Mouse (Mus musculus) erythroblast, embryonic 14.5 days (primary cell): ENCODE measurements around the gene Trim2. TPM values are rescaled to one million over a fixed set of nuclear protein-coding genes. Genes with fewer than 3 reads are reported as not detected.

Experiments used
- H3K27me3 ChIP-seq: 2 replicates; pipeline ENCODE4 v1.6.1; 2012; ENCODE audit warnings: inconsistent platforms; ENCODE audit not compliant: control insufficient read depth
- H3K36me3 ChIP-seq: 2 replicates; pipeline ENCODE4 v1.6.1; 2012; ENCODE audit warnings: mild to moderate bottlenecking, inconsistent platforms; ENCODE audit not compliant: control insufficient read depth
- H3K4me1 ChIP-seq: 2 replicates; pipeline ENCODE4 v1.6.1; 2012; ENCODE audit warnings: inconsistent platforms; ENCODE audit not compliant: control insufficient read depth
- H3K4me3 ChIP-seq: replicated peaks from 2 replicates; pipeline ENCODE3; 2012; ENCODE audit warnings: moderate library complexity, mild to moderate bottlenecking, inconsistent platforms
- H3K9me3 ChIP-seq: 2 replicates; pipeline ENCODE4 v1.6.1; 2012; ENCODE audit warnings: low read length, inconsistent platforms, mixed read lengths; ENCODE audit not compliant: control insufficient read depth
- GATA1 ChIP-seq: IDR thresholded peaks from 2 replicates; pipeline ENCODE4 v1.6.1; 2012; ENCODE audit warnings: low read length, inconsistent platforms, mixed read lengths
- TAL1 ChIP-seq: IDR thresholded peaks from 3 replicates; pipeline ENCODE4 v1.6.1; 2012; ENCODE audit warnings: low read length, inconsistent platforms, mixed read lengths
- polyA plus RNA-seq: library from polyadenylated mRNA; stranded (reverse); fragments of >175 nt; gene quantifications from 2 replicates; pipeline ENCODE4 v1.2.3, GENCODE M21; 2012

The Trim2 gene
- polyA plus RNA-seq, 1 experiment, result 0.02 TPM

GRCm38 (mm10) chr3:84181717-84182116, 125.0 kb downstream of the Trim2 start:
- H3K4me1 ChIP-seq, result no peaks in the 10 kb centered on the region; the same call in 1 of the 2 replicates
- H3K9me3 ChIP-seq, result no peaks in the 10 kb centered on the region
- no peak for TF ChIP-seq TAL1
- no peak overlapping the region for H3K4me3 ChIP-seq
- no peaks in the 10 kb centered on the region; the same call in 1 of the 2 replicates for H3K36me3 ChIP-seq
- peaks cover 2% of the 10 kb centered on the region for H3K27me3 ChIP-seq

- no peak for TF ChIP-seq GATA1
- Histone ChIP-seq H3K4me1 (no peaks in the 10 kb centered on the region; the same call in 1 of the 2 replicates), H3K9me3 (no peaks in the 10 kb centered on the region), H3K27me3 (no peaks in the 10 kb centered on the region), H3K4me3 (no peak overlapping the region), H3K36me3 (no peaks in the 10 kb centered on the region; the same call in 1 of the 2 replicates)
Measured at GRCm38 (mm10) chr3:84181102-84181501, 125.6 kb downstream of the Trim2 start.

GRCm38 (mm10) chr3:84180304-84180703, 126.4 kb downstream of the Trim2 start:
- H3K27me3 ChIP-seq, result no peaks in the 10 kb centered on the region
- no peaks in the 10 kb centered on the region for H3K9me3 ChIP-seq
- TF ChIP-seq TAL1, result no peak
- no peak for TF ChIP-seq GATA1
- no peaks in the 10 kb centered on the region; the same call in 1 of the 2 replicates for H3K36me3 ChIP-seq
- H3K4me1 ChIP-seq, result no peaks in the 10 kb centered on the region; the same call in 1 of the 2 replicates
- no peak overlapping the region for H3K4me3 ChIP-seq

- no peaks in the 10 kb centered on the region for H3K27me3 ChIP-seq
- no peak overlapping the region for H3K4me3 ChIP-seq
- H3K36me3 ChIP-seq, result no peaks in the 10 kb centered on the region; the same call in 1 of the 2 replicates
- TF ChIP-seq GATA1 (no peak), TAL1 (no peak)
- no peaks in the 10 kb centered on the region for H3K9me3 ChIP-seq
- no peaks in the 10 kb centered on the region; the same call in 1 of the 2 replicates for H3K4me1 ChIP-seq
Measured at GRCm38 (mm10) chr3:84177834-84178233, 128.8 kb downstream of the Trim2 start.

GRCm38 (mm10) chr3:84175337-84176315, 131.1 kb downstream of the Trim2 start:
- no peak for TF ChIP-seq GATA1
- no peak for TF ChIP-seq TAL1
- H3K27me3 ChIP-seq, result no peaks in the 10 kb centered on the region

GRCm38 (mm10) chr3:84173581-84174154, 133.0 kb downstream of the Trim2 start, which contains the start of gene Gm6525:
TSS of gene Gm6525 (plus strand) at chr3:84174104.
- TF ChIP-seq TAL1 (no peak), GATA1 (no peak)
- Histone ChIP-seq H3K27me3 (no peaks in the 10 kb centered on the region), H3K4me1 (peaks cover 3% of the 10 kb centered on the region), H3K36me3 (no peaks in the 10 kb centered on the region; the same call in 1 of the 2 replicates), H3K9me3 (no peaks in the 10 kb centered on the region), H3K4me3 (no peak within 1 kb of the TSS)

More at GRCm38 (mm10) chr3:84175337-84176315, 131.1 kb downstream of the Trim2 start:
- Histone ChIP-seq H3K36me3 (no peaks in the 10 kb centered on the region; the same call in 1 of the 2 replicates), H3K4me1 (peaks cover 3% of the 10 kb centered on the region), H3K9me3 (no peaks in the 10 kb centered on the region), H3K4me3 (no peak overlapping the region)

GRCm38 (mm10) chr3:84172406-84172805, 134.3 kb downstream of the Trim2 start:
- Histone ChIP-seq H3K27me3 (no peaks in the 10 kb centered on the region), H3K4me1 (peaks cover 3% of the 10 kb centered on the region), H3K4me3 (no peak overlapping the region), H3K36me3 (no peaks in the 10 kb centered on the region; the same call in 1 of the 2 replicates), H3K9me3 (no peaks in the 10 kb centered on the region)
- no peak for TF ChIP-seq TAL1
- no peak for TF ChIP-seq GATA1

- Histone ChIP-seq H3K27me3 (no peaks in the 10 kb centered on the region), H3K4me3 (no peak overlapping the region), H3K36me3 (peaks cover 2% of the 10 kb centered on the region; the same call in 1 of the 2 replicates), H3K9me3 (no peaks in the 10 kb centered on the region), H3K4me1 (peaks cover 3% of the 10 kb centered on the region)
- no peak for TF ChIP-seq TAL1
- TF ChIP-seq GATA1, result no peak
Measured at GRCm38 (mm10) chr3:84169393-84170005, 137.2 kb downstream of the Trim2 start.

GRCm38 (mm10) chr3:84168943-84169342, 137.7 kb downstream of the Trim2 start:
- H3K4me3 ChIP-seq, result no peak overlapping the region

More at GRCm38 (mm10) chr3:84168943-84169342, 137.7 kb downstream of the Trim2 start:
- no peaks in the 10 kb centered on the region for H3K9me3 ChIP-seq
- H3K36me3 ChIP-seq, result peaks cover 2% of the 10 kb centered on the region; the same call in 1 of the 2 replicates
- peaks cover 3% of the 10 kb centered on the region for H3K4me1 ChIP-seq
- no peaks in the 10 kb centered on the region for H3K27me3 ChIP-seq
- no peak for TF ChIP-seq TAL1
- TF ChIP-seq GATA1, result no peak
